Mouse (Mus musculus) limb, embryonic 11.5 days (tissue): ENCODE results near the gene Tnik. TPM values are rescaled to one million over a fixed set of nuclear protein-coding genes. Genes with fewer than 3 reads are reported as not detected.

Source experiments
- ATAC-seq: fragments of 200-750 bp; cut with Nextera tagmentation; 2 replicates; pipeline ENCODE4 v1.8.0; 2017; ENCODE audit warnings: low read depth; ENCODE audit not compliant: insufficient number of reproducible peaks, low FRiP score, low TSS enrichment
- DNase-seq: peaks from one replicate; pipeline ENCODE4 v3.0.0-alpha.2; 2015; ENCODE audit warnings: low spot score
- H3K27ac ChIP-seq: fragments of 300-500 bp; sonication (generic); replicated peaks from 2 replicates; pipeline ENCODE4 v1.5.1; 2014; ENCODE audit warnings: low read depth, mild to moderate bottlenecking, low read length
- H3K27me3 ChIP-seq: fragments of 300-500 bp; sonication (generic); 2 replicates; pipeline ENCODE4 v1.6.1; 2014; ENCODE audit warnings: mild to moderate bottlenecking, low read length, mixed read lengths; ENCODE audit not compliant: control insufficient read depth, insufficient read depth
- H3K36me3 ChIP-seq: fragments of 300-500 bp; sonication (generic); 2 replicates; pipeline ENCODE4 v1.6.1; 2014; ENCODE audit warnings: mild to moderate bottlenecking, low read length, moderate library complexity, mixed read lengths; ENCODE audit not compliant: control insufficient read depth, insufficient read depth
- H3K4me1 ChIP-seq: fragments of 300-500 bp; sonication (generic); 2 replicates; pipeline ENCODE4 v1.6.1; 2014; ENCODE audit warnings: low read length, mixed read lengths; ENCODE audit not compliant: control insufficient read depth, insufficient read depth
- H3K4me2 ChIP-seq: fragments of 300-500 bp; sonication (generic); 2 replicates; pipeline ENCODE4 v1.6.1; 2014; ENCODE audit warnings: low read depth, mild to moderate bottlenecking, moderate library complexity; ENCODE audit not compliant: severe bottlenecking
- H3K4me3 ChIP-seq: fragments of 300-500 bp; sonication (generic); 2 replicates; pipeline ENCODE4 v1.5.1; 2014; ENCODE audit warnings: low read depth, low read length
- H3K9ac ChIP-seq: fragments of 300-500 bp; sonication (generic); 2 replicates; pipeline ENCODE4 v1.6.1; 2014; ENCODE audit warnings: mild to moderate bottlenecking, low read length
- H3K9me3 ChIP-seq: fragments of 300-500 bp; sonication (generic); 2 replicates; pipeline ENCODE4 v1.6.1; 2016; ENCODE audit warnings: low read length; ENCODE audit not compliant: control insufficient read depth
- WGBS: fragments of 180-500 bp; shearing (Covaris S2); extraction: QIAGEN DNeasy Blood & Tissue Kit; methylation state at CpG from one replicate; pipeline ENCODE4 v1.1.7; 2014; 5-methylcytosine and 5-hydroxymethylcytosine counted together
- polyA plus RNA-seq: library from polyadenylated mRNA; unstranded; fragments of >200 nt; fragmentation: Nextera tagmentation; extraction: Ambion mirVana; gene quantifications from 2 replicates; pipeline ENCODE4 v1.2.1, GENCODE M21; 2014

Gene Tnik
- polyA plus RNA-seq, 1 experiment from 2014 or later: 4.1 TPM

GRCm38 (mm10) chr3:28425911-28426310 is 162.9 kb downstream of the Tnik start:
- H3K9me3 ChIP-seq: no peaks in the 10 kb centered on the region
- ATAC-seq: no peak
- H3K36me3 ChIP-seq: no peaks in the 10 kb centered on the region
- 90% methylated on average over 6 of the region's 6 CpGs for WGBS
- H3K4me1 ChIP-seq: no peaks in the 10 kb centered on the region
- no peak overlapping the region for H3K4me2 ChIP-seq
- no peak overlapping the region for H3K4me3 ChIP-seq
- no peak overlapping the region for H3K9ac ChIP-seq
- no peak for DNase-seq
- no peak overlapping the region for H3K27ac ChIP-seq
- H3K27me3 ChIP-seq: no peaks in the 10 kb centered on the region

DNA sequence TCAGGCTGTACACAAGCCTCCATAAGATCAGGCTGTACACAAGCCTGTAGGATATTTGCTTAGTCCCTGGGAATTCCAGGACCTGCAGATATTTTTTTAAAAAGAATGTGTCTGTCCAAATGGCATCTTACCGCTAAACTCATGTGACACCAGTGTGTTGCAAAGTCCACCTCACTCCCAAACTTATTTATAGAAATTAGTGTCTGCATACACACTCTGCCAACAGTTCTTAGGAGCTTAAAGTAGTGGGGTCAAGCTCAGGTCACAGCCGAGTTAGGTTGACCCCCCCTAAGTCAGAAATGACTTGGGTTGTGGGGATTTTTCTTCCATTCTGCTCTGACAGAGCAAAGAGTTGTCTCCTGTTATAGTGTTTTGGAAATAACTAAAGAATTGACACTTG is 168.4 kb downstream of the Tnik start:
- H3K9me3 ChIP-seq: no peaks in the 10 kb centered on the region

GRCm38 (mm10) chr3:28432321-28432720 is 169.3 kb downstream of the Tnik start:
- H3K9ac ChIP-seq: no peak overlapping the region
- H3K27ac ChIP-seq: no peak overlapping the region
- 78% methylated on average over 5 of the region's 5 CpGs for WGBS
- no peak overlapping the region for H3K4me2 ChIP-seq
- DNase-seq (no peak), ATAC-seq (no peak)
- no peaks in the 10 kb centered on the region for H3K9me3 ChIP-seq
- no peaks in the 10 kb centered on the region for H3K36me3 ChIP-seq
- H3K4me1 ChIP-seq: no peaks in the 10 kb centered on the region
- H3K27me3 ChIP-seq: no peaks in the 10 kb centered on the region
- H3K4me3 ChIP-seq: no peak overlapping the region

More for the DNA sequence above, 168.4 kb downstream of the Tnik start:
- WGBS: 82% methylated on average over 2 of the region's 2 CpGs
- Histone ChIP-seq H3K4me2 (no peak overlapping the region), H3K4me3 (no peak overlapping the region), H3K4me1 (no peaks in the 10 kb centered on the region), H3K9ac (no peak overlapping the region), H3K27me3 (no peaks in the 10 kb centered on the region), H3K27ac (no peak overlapping the region), H3K36me3 (no peaks in the 10 kb centered on the region)
- DNase-seq: no peak
- ATAC-seq: no peak

- DNase-seq: no peak
- no peak for ATAC-seq
- Histone ChIP-seq H3K9ac (no peak overlapping the region), H3K36me3 (no peaks in the 10 kb centered on the region), H3K27ac (no peak overlapping the region), H3K4me3 (no peak overlapping the region), H3K9me3 (no peaks in the 10 kb centered on the region), H3K4me2 (no peak overlapping the region), H3K27me3 (no peaks in the 10 kb centered on the region), H3K4me1 (no peaks in the 10 kb centered on the region)
- 68% methylated on average over 5 of the region's 5 CpGs for WGBS
These were observed 172.5 kb downstream of the Tnik start for GRCm38 (mm10) chr3:28435478-28435877.

GRCm38 (mm10) chr3:28437429-28437828 is 174.4 kb downstream of the Tnik start:
- no peak overlapping the region for H3K4me3 ChIP-seq
- H3K9ac ChIP-seq: no peak overlapping the region
- H3K9me3 ChIP-seq: no peaks in the 10 kb centered on the region
- H3K4me2 ChIP-seq: no peak overlapping the region
- no peaks in the 10 kb centered on the region for H3K4me1 ChIP-seq
- H3K36me3 ChIP-seq: no peaks in the 10 kb centered on the region
- ATAC-seq (no peak), DNase-seq (no peak)
- no peak overlapping the region for H3K27ac ChIP-seq
- WGBS: 80% methylated on average over 5 of the region's 5 CpGs
- H3K27me3 ChIP-seq: no peaks in the 10 kb centered on the region

- ATAC-seq: no peak
- H3K4me1 ChIP-seq: no peaks in the 10 kb centered on the region
- no peak for DNase-seq
These were observed 178.5 kb downstream of the Tnik start for GRCm38 (mm10) chr3:28441545-28441944.

DNA sequence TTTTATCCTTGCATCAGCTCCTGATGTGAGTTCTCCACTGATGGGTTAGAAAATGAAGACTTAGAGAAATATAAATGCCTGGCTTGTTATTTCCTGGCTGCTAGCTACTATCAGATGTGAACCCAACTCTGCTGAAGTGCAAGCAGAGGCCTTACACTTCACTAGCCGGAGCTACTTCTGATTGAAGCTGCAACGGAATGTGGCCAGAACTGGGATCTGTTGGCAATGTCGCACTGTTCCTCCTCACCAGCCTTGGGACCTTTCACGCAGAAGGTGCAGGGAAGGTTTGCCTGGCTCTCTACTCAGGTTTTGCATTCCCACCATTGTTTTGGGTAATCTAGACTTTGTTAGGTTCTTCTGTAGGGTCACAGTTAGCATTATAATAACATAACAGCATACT is 179.1 kb downstream of the Tnik start:
- Histone ChIP-seq H3K4me1 (no peaks in the 10 kb centered on the region), H3K4me2 (no peak overlapping the region), H3K27me3 (no peaks in the 10 kb centered on the region), H3K27ac (no peak overlapping the region), H3K36me3 (no peaks in the 10 kb centered on the region), H3K9ac (no peak overlapping the region), H3K4me3 (no peak overlapping the region), H3K9me3 (no peaks in the 10 kb centered on the region)
- DNase-seq: no peak
- no peak for ATAC-seq
- WGBS: 81% methylated on average over 4 of the region's 4 CpGs

More at GRCm38 (mm10) chr3:28441545-28441944, 178.5 kb downstream of the Tnik start:
- no peak overlapping the region for H3K27ac ChIP-seq
- no peaks in the 10 kb centered on the region for H3K36me3 ChIP-seq
- 95% methylated on average over 4 of the region's 4 CpGs for WGBS
- no peak overlapping the region for H3K9ac ChIP-seq
- H3K4me2 ChIP-seq: no peak overlapping the region
- H3K27me3 ChIP-seq: no peaks in the 10 kb centered on the region
- H3K9me3 ChIP-seq: no peaks in the 10 kb centered on the region
- H3K4me3 ChIP-seq: no peak overlapping the region

DNA sequence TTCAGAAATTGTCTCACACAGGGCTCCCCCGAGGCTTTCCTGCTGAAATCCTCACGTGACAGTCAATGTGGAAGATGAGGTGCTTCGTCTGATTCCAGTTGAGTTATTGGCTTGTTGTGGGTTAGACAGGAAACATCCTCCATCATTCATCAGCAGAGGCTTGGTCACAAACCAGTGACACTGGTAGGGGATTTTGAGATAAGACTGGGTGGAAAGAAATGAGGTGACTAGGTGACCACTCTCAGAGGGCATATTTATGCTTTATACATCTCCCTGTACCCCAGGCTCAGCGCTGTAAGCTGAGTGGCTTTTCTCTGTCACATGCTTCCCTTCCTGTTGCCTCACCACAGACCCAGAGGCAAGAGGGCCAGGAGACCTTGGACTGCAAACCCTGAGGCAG is 184.9 kb downstream of the Tnik start:
- Histone ChIP-seq H3K4me1 (no peaks in the 10 kb centered on the region), H3K9me3 (no peaks in the 10 kb centered on the region), H3K4me2 (no peak overlapping the region), H3K27ac (no peak overlapping the region), H3K27me3 (no peaks in the 10 kb centered on the region), H3K36me3 (no peaks in the 10 kb centered on the region), H3K9ac (no peak overlapping the region), H3K4me3 (no peak overlapping the region)
- 84% methylated on average over 4 of the region's 4 CpGs for WGBS
- no peak for ATAC-seq
- no peak for DNase-seq

DNA sequence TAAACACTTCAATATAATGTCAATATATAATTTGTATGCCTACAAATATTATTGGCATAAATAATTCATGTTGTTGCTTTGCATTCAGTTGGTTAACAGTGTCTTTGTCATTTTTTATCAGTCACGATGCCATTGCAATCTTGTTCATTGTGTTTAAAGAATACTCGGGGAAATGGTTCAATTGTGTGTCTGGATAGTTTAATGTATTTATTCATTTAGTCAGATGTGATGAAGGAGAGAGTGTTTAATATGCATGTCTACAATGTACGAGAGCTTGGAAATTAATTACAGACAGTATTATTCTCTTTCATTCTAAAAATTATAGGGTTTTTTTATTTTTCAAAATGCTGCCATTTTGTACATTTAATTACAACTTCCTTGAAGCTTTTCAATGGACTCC is 190.4 kb downstream of the Tnik start:
- WGBS: 92% methylated on average over 3 of the region's 3 CpGs
- Histone ChIP-seq H3K9ac (no peak overlapping the region), H3K27ac (no peak overlapping the region), H3K4me2 (no peak overlapping the region), H3K4me3 (no peak overlapping the region), H3K9me3 (no peaks in the 10 kb centered on the region), H3K36me3 (no peaks in the 10 kb centered on the region), H3K4me1 (no peaks in the 10 kb centered on the region), H3K27me3 (no peaks in the 10 kb centered on the region)
- DNase-seq: no peak
- no peak for ATAC-seq
